Mouse (Mus musculus) megakaryocyte progenitor cell, adult 5-6 weeks (primary cell): ENCODE measurements at regions not wholly inside any gene's neighbourhood (a gene's known extent, or its start where the extent isn't known, plus 50 kb on each side); places are given as distances from the start of the nearest gene placed in this dataset.
"Not testable (repeated sequence)": the region's sequence is repeated elsewhere in the genome, so short reads cannot be mapped to it uniquely, and the experiment has no call there.

Experiments used
- ATAC-seq: replicated peaks from 2 replicates; pipeline ENCODE4 v1.8.0; 2016; ENCODE audit warnings: mild to moderate bottlenecking, moderate TSS enrichment, inconsistent platforms; ENCODE audit not compliant: poor library complexity

GRCm38 (mm10) chr13:75483157-75483915 lies 223.2 kb upstream of the Ell2 start:
- ATAC-seq: not testable (repeated sequence)

- not testable (repeated sequence) for ATAC-seq
Measured at GRCm38 (mm10) chr13:75484252-75484651, 222.3 kb upstream of the Ell2 start.

GRCm38 (mm10) chr13:75501530-75501929 lies 205.0 kb upstream of the Ell2 start:
- no peak for ATAC-seq

- no peak for ATAC-seq
Measured at GRCm38 (mm10) chr13:75503394-75503793, 203.2 kb upstream of the Ell2 start.

GRCm38 (mm10) chr13:75514315-75515020 lies 192.1 kb upstream of the Ell2 start:
- ATAC-seq: no peak

GRCm38 (mm10) chr13:75523293-75524278 lies 183.0 kb upstream of the Ell2 start:
- no peak for ATAC-seq

- peak; percentile 64 for ATAC-seq
Measured at GRCm38 (mm10) chr13:75524481-75524880, 182.1 kb upstream of the Ell2 start.

GRCm38 (mm10) chr13:75531566-75531965 lies 175.0 kb upstream of the Ell2 start:
- no peak for ATAC-seq

GRCm38 (mm10) chr13:75541446-75541845 lies 165.1 kb upstream of the Ell2 start:
- 0 out of 2 replicates have a peak, but pooled peaks have one; percentile 26 for ATAC-seq

- ATAC-seq: peak; percentile 81
Measured at GRCm38 (mm10) chr13:75542253-75542945, 164.2 kb upstream of the Ell2 start.

GRCm38 (mm10) chr13:75542946-75543327 lies 163.6 kb upstream of the Ell2 start:
- no peak for ATAC-seq

- no peak for ATAC-seq
Measured at GRCm38 (mm10) chr13:75543595-75543994, 163.0 kb upstream of the Ell2 start.

GRCm38 (mm10) chr13:75544728-75545127 lies 161.8 kb upstream of the Ell2 start:
- no peak for ATAC-seq

GRCm38 (mm10) chr13:75547791-75548190 lies 158.8 kb upstream of the Ell2 start:
- ATAC-seq: no peak

- ATAC-seq: no peak
Measured at GRCm38 (mm10) chr13:75578971-75579370, 127.6 kb upstream of the Ell2 start.

GRCm38 (mm10) chr13:75590836-75591235 lies 115.7 kb upstream of the Ell2 start:
- ATAC-seq: no peak

- ATAC-seq: no peak
Measured at GRCm38 (mm10) chr13:75596856-75597255, 109.7 kb upstream of the Ell2 start.

GRCm38 (mm10) chr13:75598186-75598585 lies 108.4 kb upstream of the Ell2 start:
- ATAC-seq: no peak

- ATAC-seq: no peak
Measured at GRCm38 (mm10) chr13:75598675-75599074, 107.9 kb upstream of the Ell2 start.

GRCm38 (mm10) chr13:75623229-75623628 lies 83.3 kb upstream of the Ell2 start:
- ATAC-seq: no peak

GRCm38 (mm10) chr13:75627405-75627804 lies 79.2 kb upstream of the Ell2 start:
- ATAC-seq: no peak
